Mouse (Mus musculus): ENCODE results near the gene D5Ertd577e. TPM values are rescaled to one million over a fixed set of nuclear protein-coding genes. Genes with fewer than 3 reads are reported as not detected.

D5Ertd577e gene
- polyA plus RNA-seq (2014; fragmentation: Illumina TruSeq; extraction: RNeasy Lipid Tissue Mini Kit (QIAGEN cat#74804); ENCODE audit: low read depth, low replicate concordance): not detected

GRCm38 (mm10) chr5:95456506-95456905 is at the start of gene D5Ertd577e:
Gene D5Ertd577e, plus strand, starts transcription at chr5:95456806.

GRCm38 (mm10) chr5:95510458-95510857 is 53.9 kb downstream of the D5Ertd577e start, which contains the start of gene Gm3286:
Gene Gm3286, plus strand, starts transcription at chr5:95510758.

Other genes with a start within 250 kb of the D5Ertd577e start
- gene Gm10424, start 184.0 kb upstream of the D5Ertd577e start, polyA plus RNA-seq (2014; fragmentation: Illumina TruSeq; extraction: RNeasy Lipid Tissue Mini Kit (QIAGEN cat#74804); ENCODE audit: low read depth, low replicate concordance): not detected
- not detected for gene Gm3259, start 150.9 kb upstream of the D5Ertd577e start, polyA plus RNA-seq (2014; fragmentation: Illumina TruSeq; extraction: RNeasy Lipid Tissue Mini Kit (QIAGEN cat#74804); ENCODE audit: low read depth, low replicate concordance)
- gene Gm3286, start 54.0 kb downstream of the D5Ertd577e start, polyA plus RNA-seq (2014; fragmentation: Illumina TruSeq; extraction: RNeasy Lipid Tissue Mini Kit (QIAGEN cat#74804); ENCODE audit: low read depth, low replicate concordance): not detected
- not detected for gene Gm7971, start 138.1 kb downstream of the D5Ertd577e start, polyA plus RNA-seq (2014; fragmentation: Illumina TruSeq; extraction: RNeasy Lipid Tissue Mini Kit (QIAGEN cat#74804); ENCODE audit: low read depth, low replicate concordance)

All from kidney, adult 10 weeks (tissue).